Mouse (Mus musculus): ENCODE measurements around the gene Gm28308. TPM values are rescaled to one million over a fixed set of nuclear protein-coding genes. Genes with fewer than 3 reads are reported as not detected.
A peak's percentile ranks its signal among the peaks of the same experiment; 100 is the strongest.

Gene Gm28308
- not detected in 2 replicates for polyA plus RNA-seq (2015; fragmentation: Nextera tagmentation; extraction: Ambion mirVana)

- WGBS = 10% methylated on average over 38 of the region's 38 CpGs
- ATAC-seq (ENCODE audit: borderline replicate concordance, extremely low read depth, low FRiP score, low TSS enrichment) = no peak
Measured at GRCm38 (mm10) chr6:52213119-52213986, at the start of gene Gm28308, which contains the start of gene Hoxa3. Gene Gm28308, minus strand, starts transcription at chr6:52213339. Gene Hoxa3, minus strand, starts transcription at chr6:52213336.

GRCm38 (mm10) chr6:52262463-52263320 lies 49.6 kb upstream of the Gm28308 start:
- Histone ChIP-seq H3K9me3 (no peaks in the 10 kb centered on the region), H3K36me3 (no peaks in the 10 kb centered on the region), H3K27me3 (peaks cover 96% of the 10 kb centered on the region), H3K4me3 (no peak overlapping the region), H3K9ac (no peak overlapping the region), H3K27ac (no peak overlapping the region), H3K4me1 (peaks cover 13% of the 10 kb centered on the region), H3K4me2 (no peak overlapping the region)
- no peak for ATAC-seq (ENCODE audit: borderline replicate concordance, extremely low read depth, low FRiP score, low TSS enrichment)
- WGBS = 3% methylated on average over 24 of the region's 24 CpGs

More at GRCm38 (mm10) chr6:52213119-52213986, at the start of gene Gm28308, which contains the start of gene Hoxa3:
- H3K27me3 ChIP-seq = peaks cover 98% of the 10 kb centered on the region
- peak within 1 kb of the TSS; percentile 42 for H3K4me3 ChIP-seq
- H3K36me3 ChIP-seq = no peaks in the 10 kb centered on the region
- no peaks in the 10 kb centered on the region for H3K9me3 ChIP-seq
- H3K4me1 ChIP-seq = peaks cover 26% of the 10 kb centered on the region
- H3K4me2 ChIP-seq = peak within 1 kb of the TSS; percentile 61
- peak within 1 kb of the TSS; percentile 35 for H3K9ac ChIP-seq
- H3K27ac ChIP-seq = peak within 1 kb of the TSS; percentile 57

GRCm38 (mm10) chr6:52261751-52262462 lies 48.8 kb upstream of the Gm28308 start:
- Histone ChIP-seq H3K4me1 (peaks cover 13% of the 10 kb centered on the region), H3K27me3 (peaks cover 98% of the 10 kb centered on the region), H3K36me3 (no peaks in the 10 kb centered on the region), H3K9me3 (no peaks in the 10 kb centered on the region), H3K4me2 (no peak overlapping the region), H3K27ac (no peak overlapping the region), H3K9ac (no peak overlapping the region), H3K4me3 (no peak overlapping the region)
- 5% methylated on average over 9 of the region's 9 CpGs for WGBS
- no peak for ATAC-seq (ENCODE audit: borderline replicate concordance, extremely low read depth, low FRiP score, low TSS enrichment)

GRCm38 (mm10) chr6:52260654-52261575 lies 47.8 kb upstream of the Gm28308 start, which contains the start of gene Hoxa13:
Gene Hoxa13, minus strand, starts transcription at chr6:52260880.
- Histone ChIP-seq H3K4me3 (peak within 1 kb of the TSS; percentile 43), H3K27ac (no peak within 1 kb of the TSS), H3K36me3 (no peaks in the 10 kb centered on the region), H3K4me1 (peaks cover 13% of the 10 kb centered on the region), H3K9me3 (no peaks in the 10 kb centered on the region), H3K9ac (no peak within 1 kb of the TSS), H3K27me3 (peaks cover 96% of the 10 kb centered on the region), H3K4me2 (peak within 1 kb of the TSS; percentile 82)
- ATAC-seq (ENCODE audit: borderline replicate concordance, extremely low read depth, low FRiP score, low TSS enrichment) = peak; percentile 65
- under 1% methylated on average over 24 of the region's 72 CpGs for WGBS

- WGBS = under 1% methylated on average over 30 of the region's 39 CpGs
Measured at GRCm38 (mm10) chr6:52259811-52260261, 46.7 kb upstream of the Gm28308 start.

GRCm38 (mm10) chr6:52259081-52259790 lies 46.1 kb upstream of the Gm28308 start:
- Histone ChIP-seq H3K27me3 (peaks cover 94% of the 10 kb centered on the region), H3K4me2 (no peak overlapping the region), H3K4me1 (peaks cover 13% of the 10 kb centered on the region), H3K36me3 (no peaks in the 10 kb centered on the region), H3K27ac (no peak overlapping the region), H3K4me3 (no peak overlapping the region), H3K9ac (no peak overlapping the region), H3K9me3 (no peaks in the 10 kb centered on the region)
- 2% methylated on average over 24 of the region's 25 CpGs for WGBS
- ATAC-seq (ENCODE audit: borderline replicate concordance, extremely low read depth, low FRiP score, low TSS enrichment) = no peak

More at GRCm38 (mm10) chr6:52259811-52260261, 46.7 kb upstream of the Gm28308 start:
- H3K9ac ChIP-seq = no peak overlapping the region
- H3K4me2 ChIP-seq = peak overlapping the region; percentile 82
- H3K4me3 ChIP-seq = peak overlapping the region; percentile 43
- no peak overlapping the region for H3K27ac ChIP-seq
- peaks cover 13% of the 10 kb centered on the region for H3K4me1 ChIP-seq
- no peak for ATAC-seq (ENCODE audit: borderline replicate concordance, extremely low read depth, low FRiP score, low TSS enrichment)
- no peaks in the 10 kb centered on the region for H3K36me3 ChIP-seq
- H3K27me3 ChIP-seq = peaks cover 94% of the 10 kb centered on the region
- no peaks in the 10 kb centered on the region for H3K9me3 ChIP-seq

GRCm38 (mm10) chr6:52256956-52257355 lies 43.8 kb upstream of the Gm28308 start:
- Histone ChIP-seq H3K4me3 (no peak overlapping the region), H3K27ac (no peak overlapping the region), H3K4me1 (peaks cover 19% of the 10 kb centered on the region), H3K9ac (no peak overlapping the region), H3K9me3 (no peaks in the 10 kb centered on the region), H3K4me2 (no peak overlapping the region), H3K36me3 (no peaks in the 10 kb centered on the region), H3K27me3 (peaks cover 94% of the 10 kb centered on the region)
- WGBS = under 1% methylated on average over 6 of the region's 6 CpGs
- no peak for ATAC-seq (ENCODE audit: borderline replicate concordance, extremely low read depth, low FRiP score, low TSS enrichment)

GRCm38 (mm10) chr6:52253511-52254500 lies 40.7 kb upstream of the Gm28308 start:
- Histone ChIP-seq H3K4me3 (no peak overlapping the region), H3K4me2 (0 out of 2 replicates have a peak overlapping the region, but pooled peaks have one; percentile 2), H3K4me1 (peaks cover 9% of the 10 kb centered on the region), H3K9ac (no peak overlapping the region), H3K9me3 (no peaks in the 10 kb centered on the region), H3K27me3 (peaks cover 94% of the 10 kb centered on the region), H3K27ac (no peak overlapping the region), H3K36me3 (no peaks in the 10 kb centered on the region)
- ATAC-seq (ENCODE audit: borderline replicate concordance, extremely low read depth, low FRiP score, low TSS enrichment) = peak; percentile 23; the same call in 1 of the 2 replicates
- 1% methylated on average over 59 of the region's 59 CpGs for WGBS

- H3K4me2 ChIP-seq = no peak overlapping the region
- no peaks in the 10 kb centered on the region for H3K9me3 ChIP-seq
- no peak overlapping the region for H3K4me3 ChIP-seq
- no peak overlapping the region for H3K27ac ChIP-seq
- no peaks in the 10 kb centered on the region for H3K36me3 ChIP-seq
- no peak overlapping the region for H3K9ac ChIP-seq
- no peak for ATAC-seq (ENCODE audit: borderline replicate concordance, extremely low read depth, low FRiP score, low TSS enrichment)
- WGBS = 2% methylated on average over 35 of the region's 35 CpGs
- H3K4me1 ChIP-seq = peaks cover 10% of the 10 kb centered on the region
- H3K27me3 ChIP-seq = peaks cover 94% of the 10 kb centered on the region
Measured at GRCm38 (mm10) chr6:52252775-52253376, 39.7 kb upstream of the Gm28308 start.
